Mouse (Mus musculus) heart, adult 18-20 months (tissue): ENCODE data around the gene Gm20696. TPM values are rescaled to one million over a fixed set of nuclear protein-coding genes. Genes with fewer than 3 reads are reported as not detected.

Experiments
- DNase-seq, 2 experiments: peaks; one replicate each; pipeline ENCODE4 v3.0.0; 2021 to 2022; ENCODE audit warnings: mixed read lengths in 1 of 2
- total RNA-seq, 2 experiments: library from RNA; stranded (reverse); gene quantifications; 2 replicates each; pipeline ENCODE4 v1.2.3; 2021

Gm20696 gene
- total RNA-seq, 2 experiments from 2014 or later, result 0.94 to 2.2 TPM

GRCm38 (mm10) chr6:99359036-99359698 is 307.4 kb downstream of the Gm20696 start:
- DNase-seq, result no peak

GRCm38 (mm10) chr6:99357931-99358330 is 308.7 kb downstream of the Gm20696 start:
- DNase-seq, result no peak

GRCm38 (mm10) chr6:99354338-99354737 is 312.3 kb downstream of the Gm20696 start:
- DNase-seq, result no peak

- no peak for DNase-seq
Observed at GRCm38 (mm10) chr6:99353441-99353840, 313.2 kb downstream of the Gm20696 start.

- DNase-seq, result no peak
Observed at GRCm38 (mm10) chr6:99350566-99350965, 316.0 kb downstream of the Gm20696 start.

- DNase-seq, result no peak
Observed at GRCm38 (mm10) chr6:99350156-99350555, 316.4 kb downstream of the Gm20696 start.

- DNase-seq, result no peak
Observed at GRCm38 (mm10) chr6:99347836-99348235, 318.8 kb downstream of the Gm20696 start.

GRCm38 (mm10) chr6:99344966-99345365 is 321.6 kb downstream of the Gm20696 start:
- no peak for DNase-seq

- DNase-seq, result no peak
Observed at GRCm38 (mm10) chr6:99344357-99344756, 322.2 kb downstream of the Gm20696 start.

GRCm38 (mm10) chr6:99343815-99344214 is 322.8 kb downstream of the Gm20696 start:
- no peak for DNase-seq

GRCm38 (mm10) chr6:99342416-99342815 is 324.2 kb downstream of the Gm20696 start:
- DNase-seq, result no peak

GRCm38 (mm10) chr6:99340902-99341301 is 325.7 kb downstream of the Gm20696 start:
- no peak for DNase-seq

GRCm38 (mm10) chr6:99339986-99340721 is 326.4 kb downstream of the Gm20696 start:
- no peak for DNase-seq

- no peak for DNase-seq
Observed at GRCm38 (mm10) chr6:99339343-99339620, 327.3 kb downstream of the Gm20696 start.

GRCm38 (mm10) chr6:99338593-99339342 is 327.8 kb downstream of the Gm20696 start:
- DNase-seq, result no peak

- DNase-seq, result no peak
Observed at GRCm38 (mm10) chr6:99338174-99338573, 328.4 kb downstream of the Gm20696 start.

GRCm38 (mm10) chr6:99337575-99337974 is 329.0 kb downstream of the Gm20696 start:
- peak; percentile 35 to 56 for DNase-seq

- DNase-seq, result no peak
Observed at GRCm38 (mm10) chr6:99336191-99336590, 330.4 kb downstream of the Gm20696 start.

GRCm38 (mm10) chr6:99335174-99335830 is 331.3 kb downstream of the Gm20696 start:
- peak; percentile 45 to 69 for DNase-seq

- DNase-seq, result no peak
Observed at GRCm38 (mm10) chr6:99334255-99334654, 332.3 kb downstream of the Gm20696 start.

- no peak for DNase-seq
Observed at GRCm38 (mm10) chr6:99333127-99333526, 333.5 kb downstream of the Gm20696 start.

GRCm38 (mm10) chr6:99330169-99330568 is 336.4 kb downstream of the Gm20696 start:
- DNase-seq, result no peak

- no peak for DNase-seq
Observed at GRCm38 (mm10) chr6:99328634-99329033, 338.0 kb downstream of the Gm20696 start.
